Mouse (Mus musculus) thymus, postnatal 4 days (tissue): ENCODE measurements around the gene Ncr1.
"Not testable (repeated sequence)": the region's sequence is repeated elsewhere in the genome, so short reads cannot be mapped to it uniquely, and the experiment has no call there.

Experiments used
- DNase-seq: peaks from one replicate; pipeline ENCODE4 v3.0.0; 2021

Ncr1 gene

DNA sequence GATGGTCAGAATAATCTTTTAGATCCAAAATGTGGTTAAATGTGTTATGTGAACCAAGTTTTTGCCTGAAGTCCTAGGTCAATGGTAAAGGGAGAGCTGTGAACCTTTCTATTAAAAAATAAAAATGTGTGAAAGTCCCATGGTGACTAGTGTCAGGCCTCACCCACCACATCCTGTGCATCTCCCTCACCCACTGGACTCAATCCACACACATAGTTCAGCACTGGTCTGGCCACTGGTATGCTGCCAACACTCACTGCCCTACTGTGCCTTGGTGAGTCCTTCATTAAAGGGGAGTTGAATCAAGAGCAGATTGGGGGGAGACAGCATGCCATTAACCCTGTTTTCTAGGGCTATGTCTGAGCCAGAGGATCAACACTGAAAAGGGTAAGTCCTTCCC is at the start of gene Ncr1:
Gene Ncr1, plus strand, starts transcription at position 216 of the 400 bp plus-strand sequence.
- no peak for DNase-seq

- no peak for DNase-seq
These were observed 44.9 kb upstream of the Ncr1 start for GRCm38 (mm10) chr7:4292638-4293037.

- DNase-seq = no peak
These were observed 40.3 kb upstream of the Ncr1 start for GRCm38 (mm10) chr7:4297189-4297588.

- DNase-seq = no peak
These were observed 37.4 kb upstream of the Ncr1 start for GRCm38 (mm10) chr7:4300166-4300565.

GRCm38 (mm10) chr7:4303457-4303856 is 34.1 kb upstream of the Ncr1 start:
- DNase-seq = no peak

- not testable (repeated sequence) for DNase-seq
These were observed 24.4 kb upstream of the Ncr1 start for GRCm38 (mm10) chr7:4313109-4313508.

DNA sequence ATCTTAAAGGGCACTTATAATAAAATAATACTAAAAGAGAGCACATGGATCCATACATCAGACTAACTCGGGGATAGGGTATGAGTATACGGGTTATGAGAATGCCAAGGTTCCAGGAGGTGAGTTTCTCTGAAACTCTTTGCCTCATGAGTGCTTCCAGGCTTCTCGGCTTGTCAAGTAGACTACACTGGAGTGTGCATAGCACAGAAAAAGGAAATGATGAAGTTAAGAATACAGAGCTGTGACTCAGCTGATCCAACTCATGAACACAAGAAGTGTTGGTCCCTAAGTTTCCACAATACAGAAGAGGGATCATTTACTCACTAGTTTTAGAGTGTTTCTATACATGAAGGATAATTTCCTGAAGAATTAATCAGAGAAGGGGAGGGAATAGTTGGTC is 24.0 kb upstream of the Ncr1 start:
- not testable (repeated sequence) for DNase-seq

GRCm38 (mm10) chr7:4323301-4323700 is 14.2 kb upstream of the Ncr1 start:
- no peak for DNase-seq

DNA sequence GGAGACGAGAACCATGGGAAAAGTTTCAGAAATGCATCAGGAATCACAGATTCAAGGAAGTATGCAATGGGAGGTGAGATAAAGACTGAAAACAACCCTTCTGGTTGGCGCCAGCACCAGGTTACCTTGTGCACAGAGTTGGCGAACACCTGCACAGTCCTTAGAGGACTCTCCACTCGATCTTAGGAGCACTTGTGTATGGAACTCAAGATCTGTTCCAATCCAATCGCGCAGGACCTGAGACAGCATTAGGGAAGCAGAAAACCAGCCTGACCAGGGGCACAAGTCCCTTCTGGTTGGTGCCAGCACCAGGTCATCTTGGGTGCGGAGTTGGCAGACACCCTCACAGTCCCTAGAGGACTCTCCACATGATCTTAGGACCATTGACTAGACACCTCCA is 36.0 kb downstream of the Ncr1 start:
- DNase-seq = no peak
